Mouse (Mus musculus) gonadal fat pad, adult 2 months (tissue): ENCODE measurements at regions not wholly inside any gene's neighbourhood (a gene's known extent, or its start where the extent isn't known, plus 50 kb on each side); places are given as distances from the start of the nearest gene placed in this dataset.
A peak's percentile ranks its signal among the peaks of the same experiment; 100 is the strongest.

Source experiments
- DNase-seq: peaks from one replicate; pipeline ENCODE4 v3.0.0-alpha.2; 2012; ENCODE audit warnings: low read depth

DNA sequence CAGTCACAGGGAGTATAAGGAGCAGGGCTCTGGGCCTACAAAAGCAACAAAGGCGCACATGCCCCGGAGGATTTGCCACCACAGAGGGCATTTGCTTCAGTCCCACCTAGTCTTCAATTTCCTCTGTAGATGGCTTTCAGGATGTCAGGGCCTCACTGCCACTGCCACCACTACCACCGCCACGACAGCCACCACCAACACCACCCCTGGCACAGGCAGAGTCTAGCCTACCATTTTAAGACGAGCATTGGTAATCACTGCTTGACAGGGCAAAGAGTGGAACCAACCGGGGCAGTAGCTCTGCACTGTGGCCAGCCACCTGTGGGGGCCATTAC lies 132.3 kb upstream of the Zfp703 start:
- no peak for DNase-seq

DNA sequence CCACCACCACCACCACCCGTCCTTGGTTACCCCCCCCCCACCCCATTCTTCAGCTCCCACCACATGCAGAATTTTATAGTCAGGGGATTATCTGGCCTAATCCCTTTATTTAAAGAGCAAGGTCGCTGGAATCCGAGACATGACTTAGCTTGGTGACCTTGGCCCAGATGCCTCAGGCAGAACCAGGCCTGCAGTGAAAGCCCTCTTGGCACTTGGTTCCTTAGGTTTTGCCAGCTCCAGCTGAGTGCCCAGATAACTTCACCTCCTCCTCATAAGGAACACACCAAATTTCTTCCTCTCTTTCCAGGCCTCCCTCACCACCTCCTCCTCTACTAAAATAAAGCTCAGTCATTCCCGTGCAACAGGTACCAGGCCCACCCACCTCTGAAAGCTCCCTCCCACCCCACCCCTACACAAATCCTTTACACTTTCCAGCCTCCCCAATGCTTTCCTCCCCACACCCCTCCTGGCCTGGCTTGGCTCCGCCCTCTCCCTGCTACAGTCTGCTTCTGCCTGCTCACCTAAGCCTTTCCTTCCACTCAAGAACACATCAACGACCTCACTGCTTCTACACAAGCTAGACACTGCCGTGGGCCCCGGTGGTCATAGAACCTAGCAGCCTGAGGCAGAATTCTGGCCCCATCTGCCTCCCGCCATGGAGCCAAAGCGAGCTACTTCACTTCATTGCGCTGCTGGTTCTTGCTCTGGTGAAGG lies 131.5 kb upstream of the Zfp703 start:
- DNase-seq = no peak

DNA sequence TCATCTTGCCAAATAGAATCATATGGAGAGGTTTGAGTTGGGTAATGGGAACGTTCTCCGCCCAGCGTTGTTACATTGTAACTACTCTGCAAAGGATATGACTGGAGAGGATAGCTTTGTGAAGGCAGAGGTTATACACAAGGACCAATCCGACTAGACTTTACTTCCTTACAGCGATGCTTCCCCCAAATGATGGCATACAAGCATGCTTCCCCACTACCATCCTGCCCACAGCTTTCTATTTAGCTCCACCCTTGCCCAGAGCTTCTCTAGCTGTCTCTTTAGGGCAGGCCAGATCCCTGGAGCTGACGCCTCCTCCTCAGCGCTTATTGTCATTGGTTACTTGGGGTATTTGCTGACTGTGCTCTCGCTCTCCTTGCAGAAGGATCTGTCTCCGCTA lies 130.1 kb upstream of the Zfp703 start:
- DNase-seq = no peak

DNA sequence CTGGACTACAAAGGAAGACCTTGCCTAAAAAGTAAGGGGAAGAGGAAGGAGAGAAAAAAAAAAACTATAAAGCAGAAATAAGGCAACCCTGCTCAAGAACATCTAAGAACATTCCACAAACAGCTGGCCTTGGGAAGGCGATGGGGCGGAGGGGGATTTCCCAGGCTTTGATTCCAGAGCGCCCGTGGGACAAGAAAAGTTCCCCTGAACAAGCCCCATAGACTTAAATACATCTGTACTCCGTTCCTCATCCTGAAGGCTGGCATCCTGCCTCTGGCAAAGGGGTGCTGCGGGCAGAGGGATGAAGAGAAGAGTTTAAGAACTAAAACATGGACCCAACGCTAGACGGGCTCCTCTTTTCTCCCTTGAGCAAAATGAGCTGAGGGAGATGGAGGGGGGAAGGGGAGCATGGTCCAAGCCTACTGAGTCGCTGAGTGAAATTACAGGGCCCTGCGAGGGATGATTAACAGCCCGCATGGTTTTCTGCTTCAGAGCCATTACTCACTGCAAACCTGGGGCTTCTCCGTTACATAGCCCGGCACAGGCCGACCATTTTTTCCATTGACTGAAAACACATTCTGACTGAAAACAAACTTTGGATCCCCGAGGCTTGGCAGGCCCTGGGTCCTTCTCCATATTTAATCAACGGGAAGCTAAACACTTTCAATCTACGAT lies 128.9 kb upstream of the Zfp703 start:
- DNase-seq = no peak

DNA sequence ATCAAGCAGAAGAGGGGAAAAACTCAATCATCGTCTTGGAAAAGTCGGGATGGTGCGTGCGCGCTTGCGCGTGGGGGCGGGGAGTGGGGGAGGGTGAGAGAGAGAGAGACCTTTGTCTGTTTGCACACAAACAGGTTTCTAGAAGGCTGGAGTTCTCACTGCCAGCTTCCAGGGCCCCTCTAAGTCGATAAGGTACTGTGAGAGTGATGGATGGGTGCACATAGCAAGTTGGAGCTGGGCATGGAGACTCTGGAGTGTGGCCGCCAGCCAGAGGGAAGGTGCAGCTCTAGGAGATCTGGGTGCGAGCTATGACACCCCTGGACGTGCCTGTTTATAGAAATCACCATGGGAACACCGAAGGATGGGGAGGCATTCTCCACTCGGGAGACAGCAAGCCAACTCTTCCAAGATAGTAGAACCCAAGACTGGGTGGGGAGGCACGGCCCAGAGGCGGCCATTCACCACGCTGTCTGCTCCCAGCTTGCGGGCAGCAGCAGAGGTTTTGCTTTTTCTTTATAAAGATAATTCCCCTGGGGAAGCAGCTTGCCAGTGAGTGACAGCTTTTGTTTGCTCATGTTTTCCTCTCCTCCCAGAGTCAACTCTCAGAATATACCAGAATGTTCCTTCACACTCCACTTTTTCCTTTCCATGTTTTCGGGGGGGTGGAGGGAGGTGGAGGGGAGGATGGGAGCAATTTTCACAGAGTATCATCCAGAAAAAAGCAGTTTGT lies 128.0 kb upstream of the Zfp703 start:
- DNase-seq = no peak

DNA sequence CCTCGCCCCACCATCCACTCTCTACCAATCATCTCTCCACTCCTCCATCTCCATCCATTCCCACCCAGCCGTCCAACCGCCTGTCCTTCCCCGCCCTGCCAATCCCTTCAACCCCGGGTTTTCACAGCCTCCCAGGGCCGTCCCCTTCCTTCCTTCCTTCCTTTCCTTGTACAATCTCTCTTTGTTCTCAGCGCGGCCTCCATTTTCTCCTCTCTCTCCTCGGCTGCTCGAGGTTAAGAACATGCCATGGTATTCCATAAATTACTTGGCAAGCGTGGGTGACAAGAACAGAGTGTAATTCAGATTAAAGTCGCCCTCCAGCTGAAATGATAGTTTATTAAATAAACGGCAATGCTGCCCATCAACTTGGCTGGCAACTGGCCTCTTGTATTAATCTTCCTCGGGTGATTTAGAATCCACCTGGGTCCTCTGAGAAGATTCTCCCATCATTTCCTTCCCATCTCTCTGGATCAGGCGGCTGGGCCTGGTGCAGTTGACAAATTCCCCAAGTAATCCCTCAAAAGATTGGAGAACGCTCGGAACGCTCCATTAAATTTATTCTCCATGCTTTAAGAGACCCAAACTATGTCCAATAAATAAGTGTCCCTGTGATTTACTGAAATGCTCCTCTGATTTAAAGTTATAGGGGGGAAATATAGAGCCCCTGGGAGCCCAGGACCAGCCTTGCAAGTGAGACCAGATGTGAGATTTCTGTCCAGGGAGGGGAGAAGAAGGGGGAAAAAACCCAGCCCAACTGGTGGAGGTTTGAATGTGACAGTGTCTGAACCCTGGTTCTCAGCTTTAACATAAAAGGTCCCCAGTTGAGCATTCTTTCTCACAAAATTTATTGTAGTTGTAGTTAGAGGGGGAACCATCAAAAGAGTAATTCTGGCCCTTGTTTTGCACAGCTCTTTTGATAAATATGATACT lies 125.0 kb upstream of the Zfp703 start:
- no peak for DNase-seq

DNA sequence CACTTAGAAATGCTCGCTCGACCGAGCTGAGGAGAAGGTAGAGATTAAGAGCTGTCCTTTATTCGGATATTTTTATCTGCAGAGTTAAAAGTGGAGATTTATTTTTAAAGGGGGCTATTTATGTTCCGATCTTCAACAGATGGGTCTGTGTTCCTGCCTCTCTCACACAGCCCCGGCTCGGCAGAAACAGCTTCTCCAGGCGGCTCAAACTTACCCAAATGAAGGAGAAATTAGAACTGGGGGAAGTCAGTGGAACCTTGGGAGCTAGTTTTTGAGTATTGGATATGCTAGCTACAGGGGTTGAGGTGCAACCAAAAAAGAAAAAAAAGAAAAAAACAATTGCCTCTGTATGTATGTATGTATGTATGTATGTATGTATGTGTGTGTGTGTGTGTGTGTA lies 124.2 kb upstream of the Zfp703 start:
- no peak for DNase-seq

DNA sequence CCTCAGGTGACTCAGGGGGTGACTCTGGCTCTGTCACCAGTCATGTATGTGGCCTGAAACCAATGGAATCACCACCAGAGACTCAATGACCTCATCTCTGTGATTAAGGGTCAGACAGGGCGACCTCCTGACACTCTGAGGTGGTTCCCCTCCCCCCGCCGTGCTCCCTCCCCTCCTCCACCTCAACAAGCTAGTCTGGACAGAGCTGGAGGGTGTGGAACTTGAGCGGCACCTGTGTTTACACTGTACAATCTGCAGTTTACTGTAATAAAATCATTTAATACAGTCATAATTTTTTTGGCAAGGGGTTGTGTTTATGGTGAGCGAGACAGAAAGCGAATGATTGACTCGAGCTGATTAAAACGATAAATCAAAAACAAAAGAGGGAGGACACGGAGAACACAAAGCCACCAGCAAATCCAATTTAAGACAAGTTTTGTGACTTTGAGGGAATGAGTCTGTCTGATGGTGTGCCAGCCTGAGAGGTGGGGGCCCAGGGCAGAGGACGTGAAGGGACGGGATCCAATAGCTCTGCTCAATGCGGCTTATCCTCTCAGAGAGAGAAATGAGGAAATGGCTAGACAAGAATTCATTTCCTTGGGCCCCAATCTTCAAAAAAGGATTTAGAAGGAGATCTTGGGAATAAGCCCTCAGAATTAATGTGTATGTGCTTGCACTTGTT lies 122.4 kb upstream of the Zfp703 start:
- DNase-seq = no peak

DNA sequence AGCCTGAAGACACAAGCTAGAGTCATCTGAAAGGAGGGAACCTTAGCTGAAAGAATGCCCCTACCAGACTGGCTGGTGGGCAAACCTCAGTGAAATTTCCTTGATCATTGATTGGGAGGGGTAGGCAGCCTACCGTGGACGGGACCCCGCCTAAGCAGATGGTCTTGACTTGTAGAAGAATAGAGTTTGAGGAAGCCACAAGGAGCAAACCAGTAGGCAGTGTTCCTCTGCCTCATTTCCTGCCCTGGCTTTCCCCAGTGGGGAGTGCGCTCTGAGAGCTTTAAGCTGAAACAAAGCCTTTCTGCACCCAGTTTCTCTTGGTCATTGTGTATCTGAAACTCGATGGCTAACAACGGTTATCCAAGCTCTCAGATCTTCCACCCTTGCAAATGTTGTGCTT lies 121.9 kb upstream of the Zfp703 start:
- no peak for DNase-seq

DNA sequence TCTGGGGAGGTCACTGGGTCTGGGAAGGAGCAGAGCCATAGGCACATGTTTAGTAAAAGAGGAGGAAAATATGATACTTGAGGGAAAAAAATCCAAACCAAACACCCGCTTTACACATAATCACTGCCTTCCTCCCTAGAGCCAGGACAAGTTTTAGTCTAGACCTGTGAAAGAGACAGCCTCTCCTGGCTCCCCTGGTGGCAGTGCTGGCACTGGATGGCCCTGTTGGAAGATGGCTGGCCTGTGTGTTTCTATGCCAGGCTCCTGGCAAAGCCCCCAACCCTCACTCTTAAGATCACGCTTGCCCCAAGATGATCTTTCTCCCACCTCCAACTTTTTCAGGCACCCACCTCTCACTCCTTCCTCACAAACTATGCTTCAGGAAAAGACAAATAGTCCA lies 112.6 kb upstream of the Zfp703 start:
- DNase-seq = no peak

DNA sequence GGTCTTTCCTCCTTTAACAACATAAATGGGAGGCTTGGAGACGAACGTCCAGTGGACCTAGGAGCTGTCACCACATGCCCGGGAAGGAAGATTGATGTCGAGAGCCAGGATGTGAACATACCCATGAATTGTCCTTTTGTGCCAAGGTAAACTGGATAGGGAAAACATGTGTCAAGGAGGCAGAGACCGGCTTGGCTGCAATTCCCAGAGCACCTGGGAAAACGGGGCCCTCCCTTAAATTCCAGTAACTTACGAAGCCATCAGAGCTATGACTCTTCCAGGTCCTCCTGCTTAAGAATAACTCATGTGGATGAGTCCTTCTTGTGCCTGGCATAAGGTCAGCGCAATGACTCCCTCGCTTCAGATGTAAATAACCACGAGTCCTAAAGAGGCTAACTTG lies 112.2 kb upstream of the Zfp703 start:
- peak; percentile 79 for DNase-seq

DNA sequence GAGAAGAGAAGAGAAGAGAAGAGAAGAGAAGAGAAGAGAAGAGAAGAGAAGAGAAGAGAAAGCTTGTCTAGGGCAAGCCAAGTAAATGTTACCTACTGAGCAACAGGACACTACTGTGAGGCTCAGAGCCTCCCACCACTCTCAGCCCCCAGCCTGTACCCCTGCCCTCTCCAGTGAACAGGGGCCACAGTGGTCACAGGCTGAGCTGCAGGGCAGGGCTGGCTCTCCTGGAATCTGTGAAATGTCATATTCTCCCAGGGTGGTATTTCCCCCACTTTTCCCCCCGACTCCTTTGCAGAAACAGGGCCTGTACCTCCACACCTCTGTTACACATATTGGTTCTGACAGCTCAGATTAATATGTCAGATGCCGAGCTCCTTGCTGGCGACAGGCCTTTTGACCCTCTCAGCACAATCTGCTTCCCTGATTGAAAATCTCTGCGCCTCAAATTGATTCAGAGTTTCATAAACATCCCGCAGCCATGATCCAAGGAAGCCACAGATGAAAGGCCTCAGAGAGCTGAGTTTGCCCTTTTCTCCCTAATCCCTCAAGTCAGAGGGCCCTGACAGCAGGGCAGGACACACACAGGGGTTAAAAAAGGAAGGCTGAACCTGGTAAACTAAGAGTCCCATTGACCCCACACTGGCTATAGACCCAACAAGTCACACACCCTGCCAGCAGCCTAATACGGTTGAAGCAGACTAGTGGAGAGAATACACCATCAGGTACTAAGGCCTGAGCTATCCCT lies 108.8 kb upstream of the Zfp703 start:
- no peak for DNase-seq

DNA sequence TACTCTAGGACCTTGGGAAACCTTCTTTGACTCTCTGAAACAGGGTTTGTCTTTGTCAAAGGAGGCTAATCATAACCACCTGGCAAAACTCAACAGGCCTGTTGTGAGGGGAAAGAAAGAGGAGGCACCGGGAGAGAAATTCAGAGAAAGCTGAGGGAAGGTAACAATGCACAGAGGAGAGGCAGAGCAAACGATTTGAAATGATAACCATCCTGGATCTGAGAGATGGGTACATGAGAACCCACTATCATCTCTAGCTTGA lies 108.3 kb upstream of the Zfp703 start:
- no peak for DNase-seq

DNA sequence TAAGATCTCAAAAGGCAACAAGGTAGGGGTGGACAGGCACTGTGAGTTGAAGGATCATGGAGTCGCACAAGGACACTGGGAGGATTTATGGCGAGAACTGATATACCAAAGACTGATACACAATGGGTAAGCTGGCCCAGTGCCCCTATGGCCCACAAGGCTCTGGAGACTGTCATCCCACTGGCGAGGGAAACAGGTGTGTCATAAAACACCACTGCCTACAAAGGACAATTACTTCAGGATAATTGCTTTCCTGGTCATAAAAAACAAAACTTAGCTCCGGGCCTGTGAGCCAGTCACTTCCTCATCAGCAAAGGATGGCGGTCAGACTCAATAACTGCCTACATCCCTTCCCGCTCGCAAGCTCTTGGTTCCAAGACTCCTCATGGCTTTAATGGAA lies 105.3 kb upstream of the Zfp703 start:
- no peak for DNase-seq

DNA sequence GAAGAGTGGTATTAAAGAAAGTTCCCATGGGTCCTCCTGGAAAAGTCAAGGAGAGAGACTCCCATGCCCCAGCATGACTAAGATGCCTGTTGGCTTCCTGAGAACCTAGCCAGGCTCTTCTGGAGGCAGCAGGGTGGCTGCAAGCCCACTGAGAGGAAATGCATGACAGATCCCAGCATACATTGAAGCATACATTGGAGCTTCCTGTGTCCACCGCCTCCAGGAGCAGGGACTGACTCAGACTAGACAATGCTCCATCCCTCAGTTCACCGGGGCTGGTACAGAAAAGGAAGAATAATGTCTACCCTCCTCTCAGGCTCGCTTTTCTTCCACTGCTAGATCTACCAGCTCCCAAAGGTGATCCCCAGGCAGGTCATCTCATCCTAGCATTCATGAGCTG lies 104.7 kb upstream of the Zfp703 start:
- DNase-seq = no peak

DNA sequence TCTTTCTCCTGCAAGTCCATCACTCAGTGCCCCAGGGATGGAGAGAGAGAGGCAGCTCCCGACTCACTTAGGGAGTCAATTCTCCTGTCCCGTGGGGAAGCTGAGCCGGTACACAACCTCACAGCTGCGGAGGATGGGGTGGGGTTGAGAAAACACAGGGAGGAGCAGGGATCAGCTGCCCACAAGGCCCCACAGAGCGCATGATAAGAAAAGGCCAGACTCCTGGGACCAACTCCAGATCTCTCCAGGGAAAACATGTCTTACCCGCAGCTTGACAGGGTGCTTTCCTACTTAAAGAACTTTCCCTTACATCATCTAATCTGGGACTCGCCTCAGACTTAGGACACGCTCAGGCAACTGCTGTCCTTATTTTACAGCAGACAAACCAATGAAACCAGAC lies 104.3 kb upstream of the Zfp703 start:
- no peak for DNase-seq

DNA sequence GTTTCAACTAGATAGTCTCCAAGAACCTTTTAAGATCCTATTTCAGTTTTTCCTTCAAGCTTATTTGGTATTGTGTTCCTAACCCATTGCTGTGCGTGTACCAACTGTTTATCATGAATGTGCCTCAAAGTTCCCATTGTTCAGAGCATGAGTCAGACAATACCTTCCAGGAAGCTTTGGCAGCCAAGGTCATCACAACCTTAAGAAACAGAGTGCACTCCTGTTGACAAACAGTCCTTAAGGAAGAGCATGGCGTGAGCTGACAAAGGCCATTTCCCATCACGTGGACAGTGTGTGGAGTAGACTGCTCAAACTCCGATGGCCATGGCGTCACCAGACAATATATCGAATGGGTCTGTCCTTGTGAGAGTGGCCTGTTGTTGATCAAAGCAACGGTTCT lies 96.9 kb upstream of the Zfp703 start:
- no peak for DNase-seq

DNA sequence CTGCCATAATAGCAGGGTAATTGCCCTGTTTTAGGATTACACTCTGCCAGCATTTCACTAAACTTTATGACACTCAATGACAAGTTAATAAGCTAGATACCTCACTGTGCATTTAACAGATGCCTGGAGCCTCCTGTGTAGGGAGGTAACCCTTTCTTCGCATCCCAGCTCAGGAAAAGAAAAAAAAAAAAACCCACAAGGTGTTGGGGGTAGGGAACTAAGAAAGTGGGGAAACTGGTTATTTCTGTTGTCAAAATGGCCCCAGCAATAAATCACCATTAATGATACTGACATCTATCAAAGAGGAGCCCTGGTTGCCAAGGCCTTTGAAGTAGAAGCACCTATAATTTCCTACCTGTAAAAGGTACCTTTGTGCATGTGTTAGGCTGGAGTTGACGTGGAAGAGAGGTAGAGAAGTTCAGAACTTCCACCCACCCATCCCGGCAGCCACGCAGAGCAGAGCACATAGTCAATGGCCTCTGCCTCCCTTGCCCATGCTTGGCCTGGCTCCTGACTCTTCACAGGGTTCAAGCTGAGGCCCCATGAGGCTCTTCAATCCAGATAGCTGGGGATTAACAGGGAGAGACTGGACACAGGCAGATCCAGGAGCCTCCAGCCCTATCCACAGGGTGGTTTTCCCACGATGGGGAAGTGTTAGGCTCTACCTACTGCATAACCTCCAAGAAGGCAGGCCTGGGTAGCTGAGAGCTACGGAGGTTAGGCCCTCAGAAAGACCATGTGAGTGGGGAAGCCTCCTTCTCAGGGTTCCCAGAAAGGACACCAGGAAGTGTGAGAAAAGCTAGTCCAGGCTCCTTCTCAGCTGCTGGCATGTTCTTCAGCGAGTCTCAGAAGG lies 95.6 kb upstream of the Zfp703 start:
- no peak for DNase-seq

DNA sequence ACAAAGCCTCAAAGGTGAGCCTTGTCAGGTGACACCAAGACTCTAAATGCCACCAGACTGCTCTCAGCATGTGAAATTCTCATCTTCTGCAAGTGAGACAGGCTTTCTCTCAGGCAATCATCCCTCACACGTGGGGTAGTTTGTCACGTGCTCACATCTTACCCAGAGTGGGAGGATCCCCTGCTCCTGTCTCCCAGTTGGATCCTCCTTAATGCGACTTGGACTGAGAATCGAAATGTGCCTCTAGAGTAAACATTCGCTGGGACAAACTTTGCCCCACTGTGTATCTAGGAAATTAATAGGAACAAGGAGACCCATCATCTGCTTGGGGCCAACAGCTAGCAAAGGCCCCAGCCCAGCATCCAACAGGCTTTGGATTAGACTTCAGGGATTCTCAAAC lies 94.5 kb upstream of the Zfp703 start:
- DNase-seq = no peak

DNA sequence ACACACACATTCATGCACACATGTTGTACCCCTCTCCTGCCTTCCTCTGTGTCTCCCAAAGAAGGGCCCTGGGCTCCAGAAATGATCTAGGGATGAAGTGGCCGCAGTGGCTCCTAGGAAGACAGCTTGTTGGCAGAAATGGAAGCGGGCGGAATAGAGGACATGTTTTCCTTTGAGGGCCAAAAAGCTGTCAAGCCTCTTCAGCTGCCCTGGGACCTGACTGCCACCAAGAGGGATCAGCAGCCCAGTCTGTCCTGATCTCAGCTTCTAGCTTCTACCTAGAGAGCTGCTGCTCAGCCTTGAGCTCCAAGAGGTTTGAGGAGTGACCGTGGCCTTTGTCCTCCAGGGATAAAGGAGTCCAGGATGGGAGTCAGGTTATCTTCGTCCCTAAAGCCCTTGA lies 93.8 kb upstream of the Zfp703 start:
- no peak for DNase-seq
